24 mouse cellular contexts compared by ENCODE assay signal in the genomic region with DNA sequence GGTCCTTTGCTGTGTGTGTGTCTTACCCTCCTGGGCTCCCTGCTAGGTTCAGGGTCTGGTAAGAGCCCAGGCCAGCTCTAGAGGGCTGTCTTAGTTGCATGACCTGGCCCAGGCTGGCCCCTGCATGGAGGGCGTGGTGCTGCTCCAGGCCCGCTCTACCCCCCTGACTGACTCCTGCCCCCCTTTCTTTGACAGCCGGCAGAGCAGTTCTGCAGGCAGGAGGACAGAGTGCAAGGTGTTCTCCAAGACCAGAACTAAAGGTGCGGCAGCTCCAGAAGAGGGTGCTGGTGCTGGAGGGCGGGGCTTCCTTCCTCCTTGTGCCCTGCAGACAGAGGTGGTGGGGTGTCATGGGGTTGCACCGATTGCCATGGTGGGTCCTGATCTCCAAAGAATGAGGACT. TPM values are rescaled to one million over a fixed set of nuclear protein-coding genes. Genes with fewer than 3 reads are reported as not detected.
DNase-seq lines count a peak whose midpoint lies in the region; ATAC-seq and TF ChIP-seq lines count a peak whose summit lies in the region.
"Had no signal": no experiment of that assay in that cellular context is flagged by ENCODE, and none has a peak within 500 bp of the region (broad histone marks: within the 10 kb centered on the region; RNA-seq: fewer than 3 reads in every experiment).

No protein-coding gene starts in this region.

- no peaks in the 10 kb centered on the region for H3K4me1 ChIP-seq in lung, embryonic 15.5 days
- H3K4me1 ChIP-seq in intestine, postnatal 0 days (replicated peaks; ENCODE audit: control insufficient read depth, insufficient read depth, low read length), result no peaks in the 10 kb centered on the region
- no peaks in the 10 kb centered on the region for H3K4me1 ChIP-seq in liver, embryonic 11.5 days (replicated peaks; ENCODE audit: control insufficient read depth, insufficient read depth, low read length)
- H3K4me1 ChIP-seq: forebrain, embryonic 15.5 days; limb, embryonic 13.5 days; midbrain, embryonic 12.5 days had no signal

- DNase-seq in lung, postnatal 25 days (ENCODE audit: low spot score), result no peak
- DNase-seq in kidney, postnatal 25 days, result peak; percentile 36 to 70
- DNase-seq in frontal cortex, postnatal 14 days (ENCODE audit: low spot score in 2 of 2), result no peak
- no peak for DNase-seq in liver, embryonic 11.5 days (ENCODE audit: low spot score)
- no peak for DNase-seq in spleen, postnatal 4 days (ENCODE audit: low spot score in 2 of 2)
- DNase-seq: adrenal gland, postnatal 10 days; cerebellum, adult 2 months; cerebellum, postnatal 25 days; embryo, embryonic 11 days; gastrocnemius, postnatal 14 days; heart, adult 18-20 months; heart, postnatal 10 days; liver, embryonic 13.5 days; lung, embryonic 14.5 days; thymus, postnatal 14 days had no signal

- TF ChIP-seq CTCF in intestine, postnatal 0 days (IDR thresholded peaks at IDR 0.05; ENCODE audit: low read depth), result 0 out of 2 replicates have a peak, but pooled peaks have one; percentile 17

- no peak overlapping the region for H3K27ac ChIP-seq in lung, embryonic 15.5 days
- no peak overlapping the region; the same call in 1 of the 2 replicates for H3K27ac ChIP-seq in intestine, postnatal 0 days (ENCODE audit: low read depth, low read length)
- no peak overlapping the region for H3K27ac ChIP-seq in liver, embryonic 11.5 days (ENCODE audit: low read depth, low read length)
- H3K27ac ChIP-seq: forebrain, embryonic 15.5 days; hindbrain, embryonic 10.5 days; limb, embryonic 13.5 days; liver, embryonic 13.5 days; midbrain, embryonic 12.5 days had no signal

- 73% methylated on average over 6 of the region's 6 CpGs for WGBS in lung, embryonic 15.5 days
- WGBS in intestine, postnatal 0 days, result 46% methylated on average over 6 of the region's 6 CpGs
- 70% methylated on average over 6 of the region's 6 CpGs for WGBS in liver, embryonic 11.5 days

- no peak overlapping the region for H3K9ac ChIP-seq in lung, embryonic 15.5 days
- H3K9ac ChIP-seq in intestine, postnatal 0 days (ENCODE audit: low read depth, low read length), result no peak overlapping the region
- H3K9ac ChIP-seq in liver, embryonic 11.5 days (ENCODE audit: low read depth, low read length), result no peak overlapping the region
- H3K9ac ChIP-seq: forebrain, embryonic 15.5 days; limb, embryonic 13.5 days; liver, embryonic 13.5 days; lung, embryonic 14.5 days; midbrain, embryonic 12.5 days had no signal

- no peak overlapping the region for H3K4me2 ChIP-seq in lung, embryonic 15.5 days
- no peak overlapping the region for H3K4me2 ChIP-seq in intestine, postnatal 0 days (replicated peaks; ENCODE audit: low read depth)
- no peak overlapping the region for H3K4me2 ChIP-seq in liver, embryonic 11.5 days
- H3K4me2 ChIP-seq: forebrain, embryonic 15.5 days; heart, embryonic 12.5 days; limb, embryonic 13.5 days; liver, embryonic 13.5 days; lung, embryonic 14.5 days; midbrain, embryonic 12.5 days had no signal

- peak; percentile 31; the same call in 1 of the 2 replicates for ATAC-seq in lung, embryonic 15.5 days (ENCODE audit: borderline replicate concordance, extremely low read depth, low FRiP score, low TSS enrichment)
- peak; percentile 66 for ATAC-seq in intestine, postnatal 0 days
- no peak for ATAC-seq in liver, embryonic 11.5 days (replicated peaks; ENCODE audit: low FRiP score)
- ATAC-seq: activated CD4-positive, CD25-positive, alpha-beta regulatory T cell, adult 4 months; forebrain, embryonic 15.5 days; hindbrain, embryonic 16.5 days had no signal

- H3K36me3 ChIP-seq in lung, embryonic 15.5 days, result no peaks in the 10 kb centered on the region
- H3K36me3 ChIP-seq in intestine, postnatal 0 days (ENCODE audit: control insufficient read depth, insufficient read depth), result peaks cover 18% of the 10 kb centered on the region
- H3K36me3 ChIP-seq in liver, embryonic 11.5 days (ENCODE audit: control insufficient read depth, insufficient read depth, low read length), result peaks cover 2% of the 10 kb centered on the region; the same call in 1 of the 2 replicates
- H3K36me3 ChIP-seq: forebrain, embryonic 15.5 days had no signal

- no peak overlapping the region for H3K4me3 ChIP-seq in lung, embryonic 15.5 days
- H3K4me3 ChIP-seq in intestine, postnatal 0 days (ENCODE audit: low read depth, low read length), result no peak overlapping the region
- no peak overlapping the region for H3K4me3 ChIP-seq in liver, embryonic 11.5 days (ENCODE audit: low read depth, low read length)
- H3K4me3 ChIP-seq: forebrain, embryonic 15.5 days; heart, embryonic 12.5 days; hindbrain, embryonic 10.5 days; limb, embryonic 13.5 days; liver, embryonic 13.5 days; midbrain, embryonic 12.5 days had no signal

- no peaks in the 10 kb centered on the region for H3K27me3 ChIP-seq in lung, embryonic 15.5 days
- no peaks in the 10 kb centered on the region for H3K27me3 ChIP-seq in intestine, postnatal 0 days (replicated peaks; ENCODE audit: control insufficient read depth, insufficient read depth, low read length)
- no peaks in the 10 kb centered on the region for H3K27me3 ChIP-seq in liver, embryonic 11.5 days (replicated peaks; ENCODE audit: control insufficient read depth, insufficient read depth, low read length)
- H3K27me3 ChIP-seq: forebrain, embryonic 15.5 days; heart, embryonic 12.5 days; limb, embryonic 13.5 days; liver, embryonic 13.5 days; midbrain, embryonic 12.5 days had no signal

- H3K9me3 ChIP-seq in lung, embryonic 15.5 days, result no peaks in the 10 kb centered on the region
- H3K9me3 ChIP-seq in intestine, postnatal 0 days (ENCODE audit: control insufficient read depth), result no peaks in the 10 kb centered on the region
- H3K9me3 ChIP-seq in liver, embryonic 11.5 days (ENCODE audit: control insufficient read depth, low read length), result no peaks in the 10 kb centered on the region
- H3K9me3 ChIP-seq: forebrain, embryonic 15.5 days; heart, embryonic 12.5 days; hindbrain, embryonic 10.5 days; limb, embryonic 13.5 days; liver, embryonic 13.5 days; midbrain, embryonic 12.5 days had no signal

RNA-seq across cellular contexts. Expression of a gene that starts 44.0 kb away (rescaled TPM):
- polyA plus RNA-seq in lung, embryonic 15.5 days (2015; fragmentation: Nextera tagmentation; extraction: Ambion mirVana), result 7.1 and 7.4 TPM in 2 replicates
- 0.80 and 0.85 TPM in 2 replicates for polyA plus RNA-seq in intestine, postnatal 0 days (2015; fragmentation: Nextera tagmentation; extraction: Ambion mirVana)
- polyA plus RNA-seq in liver, embryonic 11.5 days (2014; fragmentation: Nextera tagmentation; extraction: Ambion mirVana), result 1.3 and 2.1 TPM in 2 replicates

RNA-seq across cellular contexts. Expression of a gene that starts 53.3 kb away (rescaled TPM):
- polyA plus RNA-seq in lung, embryonic 15.5 days (2015; fragmentation: Nextera tagmentation; extraction: Ambion mirVana), result 4.7 and 6.2 TPM in 2 replicates
- polyA plus RNA-seq in intestine, postnatal 0 days (2015; fragmentation: Nextera tagmentation; extraction: Ambion mirVana), result 1.6 and 2.3 TPM in 2 replicates
- polyA plus RNA-seq in liver, embryonic 11.5 days (2014; fragmentation: Nextera tagmentation; extraction: Ambion mirVana), result 3.3 and 3.8 TPM in 2 replicates

RNA-seq across cellular contexts. Expression of a gene that starts 59.0 kb away (rescaled TPM):
- polyA plus RNA-seq in lung, embryonic 15.5 days (2015; fragmentation: Nextera tagmentation; extraction: Ambion mirVana), result 21.3 and 23.5 TPM in 2 replicates
- polyA plus RNA-seq in intestine, postnatal 0 days (2015; fragmentation: Nextera tagmentation; extraction: Ambion mirVana), result 12.3 and 14.7 TPM in 2 replicates
- 17.7 and 18.2 TPM in 2 replicates for polyA plus RNA-seq in liver, embryonic 11.5 days (2014; fragmentation: Nextera tagmentation; extraction: Ambion mirVana)

Comparison
In these comparisons a context has a peak if more than half of its experiments do, and no peak if none do; other contexts are left out.
1. DNase-seq: peak in kidney, postnatal 25 days (2 of 2); none in lung, postnatal 25 days (single experiment), frontal cortex, postnatal 14 days (0 of 2), liver, embryonic 11.5 days (single experiment) and spleen, postnatal 4 days (0 of 2).